Mouse (Mus musculus) spleen, postnatal 14 days (tissue): ENCODE measurements at regions not wholly inside any gene's neighbourhood (a gene's known extent, or its start where the extent isn't known, plus 50 kb on each side); places are given as distances from the start of the nearest gene placed in this dataset.

ENCODE experiments used
- DNase-seq, 2 experiments: peaks; one replicate each; pipeline ENCODE4 v3.0.0; 2021 to 2022; ENCODE audit warnings: low spot score in 2 of 2

DNA sequence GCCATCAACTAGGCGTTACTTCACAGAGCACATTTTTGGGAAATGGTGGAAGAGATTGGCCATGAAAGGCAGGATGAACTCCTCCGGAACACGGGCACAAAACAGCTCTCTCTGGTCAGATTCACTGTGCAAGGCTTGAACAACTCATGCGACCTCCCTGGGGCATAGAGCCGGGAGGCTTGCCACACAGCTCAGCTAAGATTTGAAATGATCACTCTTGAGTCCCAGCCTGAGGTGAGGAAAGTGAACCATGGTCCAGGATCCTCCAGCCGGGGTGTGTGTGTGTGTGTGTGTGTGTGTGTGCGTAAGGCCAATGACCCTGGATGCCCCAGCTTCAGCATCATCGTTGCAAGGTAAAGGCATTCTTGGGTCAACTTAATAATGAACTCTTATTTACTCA, 237.5 kb downstream of the Gm45692 start:
- no peak for DNase-seq

GRCm38 (mm10) chr8:26358711-26359136, 239.4 kb downstream of the Gm45692 start:
- DNase-seq = no peak

DNA sequence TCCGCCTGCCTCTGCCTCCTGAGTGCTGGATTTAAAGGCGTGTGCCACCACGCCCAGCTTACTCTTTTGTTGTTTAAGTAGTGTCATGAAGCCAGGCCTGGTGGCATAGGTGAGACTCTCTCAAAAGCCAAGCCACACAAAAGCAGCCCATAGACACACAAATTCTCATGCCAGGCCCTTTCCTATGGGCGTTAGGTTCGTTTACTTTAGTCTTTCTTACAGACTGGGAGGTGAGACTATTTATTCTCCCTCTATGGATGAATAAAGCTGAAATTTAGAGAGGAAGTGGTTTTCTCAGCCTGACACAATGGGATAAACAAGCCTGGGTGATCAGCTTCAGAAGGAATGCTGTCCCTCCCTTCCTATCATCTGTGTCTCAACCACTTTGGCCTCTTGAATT, 243.0 kb downstream of the Gm45692 start:
- DNase-seq = no peak

DNA sequence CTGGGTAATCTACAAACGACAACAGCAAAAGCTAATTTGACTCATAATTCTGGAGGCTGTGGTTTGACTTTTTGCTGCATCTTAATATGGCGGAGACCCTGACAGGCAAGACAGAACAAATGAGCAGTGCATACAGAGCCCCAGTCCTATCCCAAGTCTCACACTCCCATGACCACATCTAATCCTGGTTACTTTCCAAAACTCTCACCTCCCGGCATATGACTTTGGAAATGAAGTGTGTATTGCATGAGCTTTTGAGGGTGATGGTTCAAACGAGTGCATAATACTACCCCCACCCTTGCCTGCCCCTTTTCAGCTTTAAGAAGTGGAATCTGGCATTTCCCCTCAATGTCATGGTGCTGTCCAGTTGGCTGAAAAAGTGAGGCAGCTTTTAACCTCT, 244.3 kb downstream of the Gm45692 start:
- DNase-seq = no peak

GRCm38 (mm10) chr8:26364637-26365036, 245.3 kb downstream of the Gm45692 start:
- no peak for DNase-seq

DNA sequence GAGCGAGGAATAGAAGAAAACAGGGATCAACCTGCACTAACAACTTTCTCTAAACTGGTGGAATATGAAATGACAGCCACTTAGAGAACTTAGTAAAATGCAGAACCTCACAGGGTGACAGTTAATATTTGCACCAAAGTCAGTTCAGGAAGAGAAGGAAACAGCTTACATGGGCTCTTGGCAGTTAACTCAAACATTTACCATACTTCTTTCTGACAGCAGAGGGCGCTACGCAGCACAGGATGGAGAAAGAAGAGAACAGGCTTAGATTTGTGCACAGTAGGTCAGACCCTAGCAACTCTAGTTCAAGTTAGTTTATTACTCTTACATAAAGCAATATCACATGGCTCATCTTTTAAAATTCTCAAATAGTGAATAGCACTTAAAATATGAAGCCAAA, 261.3 kb downstream of the Gm45692 start:
- peak in 1 of 2 experiments; percentile 39 for DNase-seq

DNA sequence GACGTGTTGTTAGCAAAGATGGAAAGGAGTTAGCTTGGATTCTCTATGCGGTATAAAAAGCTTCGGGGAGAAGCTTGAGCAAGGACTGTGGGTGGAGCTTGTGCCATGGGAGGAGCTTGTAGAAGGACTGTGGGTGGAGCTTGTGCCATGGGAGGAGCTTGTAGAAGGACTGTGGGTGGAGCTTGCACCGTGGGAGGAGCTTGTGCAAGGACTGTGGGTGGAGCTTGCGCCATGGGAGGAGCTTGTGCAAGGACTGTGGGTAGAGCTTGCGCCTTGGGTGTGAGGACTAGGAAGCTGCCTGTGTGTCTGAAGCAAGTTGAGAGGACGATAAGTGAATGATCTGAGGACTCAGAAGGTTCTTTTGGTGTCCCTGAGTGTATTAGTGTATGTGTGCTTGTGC, 263.1 kb downstream of the Gm45692 start:
- no peak for DNase-seq

DNA sequence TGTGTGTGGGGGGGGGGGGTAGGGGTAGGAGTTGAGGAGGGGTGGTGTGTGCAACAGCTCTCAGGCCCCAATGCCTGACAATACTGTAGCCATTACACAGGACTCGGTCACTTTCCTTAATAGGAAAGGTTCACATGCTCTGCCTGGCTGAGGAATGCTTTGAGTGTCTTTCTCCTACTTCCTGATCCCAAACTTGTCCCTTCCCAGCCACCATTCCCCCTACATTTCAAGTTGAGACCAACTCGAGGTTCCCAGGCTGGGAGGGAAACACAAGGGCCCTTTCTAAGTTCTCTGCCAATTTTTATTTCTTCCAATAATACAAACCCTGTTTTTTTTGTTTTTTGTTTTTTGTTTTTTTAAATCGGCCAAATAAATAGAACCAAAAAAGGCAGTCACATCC, 264.6 kb downstream of the Gm45692 start:
- no peak for DNase-seq

DNA sequence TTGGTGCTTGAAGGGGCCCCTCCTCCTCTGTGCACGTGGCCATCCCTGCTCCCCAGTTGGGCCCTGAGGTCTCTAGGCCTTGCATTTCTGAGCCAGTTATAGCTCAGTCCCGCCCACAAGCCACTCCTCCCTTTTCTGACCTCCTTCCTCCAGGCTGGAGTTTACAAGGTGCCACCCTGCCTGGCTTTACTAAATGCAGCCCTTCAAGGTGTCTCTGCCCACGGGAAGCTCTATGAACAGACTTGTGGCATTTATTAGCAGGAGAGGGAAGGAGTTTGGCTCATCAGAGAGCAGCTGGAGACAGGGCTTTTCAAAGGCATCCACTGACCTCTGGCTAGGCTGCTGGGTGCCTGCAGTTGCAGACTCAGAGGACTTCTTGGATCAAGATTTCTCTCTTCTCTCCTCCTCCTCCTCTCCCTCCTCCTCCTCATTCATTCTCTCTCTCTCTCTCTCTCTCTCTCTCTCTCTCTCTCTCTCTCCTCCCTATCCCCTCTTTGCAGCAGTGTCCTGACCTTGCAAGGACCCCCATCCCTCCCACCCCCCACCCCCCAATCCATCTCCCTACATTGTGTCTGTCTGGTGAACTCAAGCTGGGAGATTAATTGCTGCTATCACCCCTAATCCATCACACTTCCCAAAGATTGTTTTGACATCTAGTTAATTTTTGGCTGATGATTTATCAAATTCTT, 265.1 kb downstream of the Gm45692 start:
- no peak for DNase-seq

DNA sequence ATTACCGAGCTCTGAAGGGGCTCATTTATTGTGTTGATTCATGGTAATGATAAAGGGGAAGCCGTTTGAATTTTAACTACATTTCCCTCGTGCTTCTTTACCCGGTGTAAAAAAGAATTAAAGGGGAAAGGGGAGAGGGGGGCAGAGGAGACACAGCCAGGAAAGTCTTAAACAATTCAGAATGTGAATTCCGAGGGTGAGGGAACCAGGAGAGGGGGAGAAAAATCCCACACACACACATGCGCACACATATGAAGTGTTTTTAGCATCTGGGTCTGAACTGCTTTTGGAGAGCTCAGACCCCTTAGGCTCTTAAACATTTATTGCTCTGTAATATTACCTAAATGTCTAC, 265.6 kb downstream of the Gm45692 start:
- no peak for DNase-seq

- DNase-seq = no peak
Measured at GRCm38 (mm10) chr8:26395061-26395460, 275.7 kb downstream of the Gm45692 start.

DNA sequence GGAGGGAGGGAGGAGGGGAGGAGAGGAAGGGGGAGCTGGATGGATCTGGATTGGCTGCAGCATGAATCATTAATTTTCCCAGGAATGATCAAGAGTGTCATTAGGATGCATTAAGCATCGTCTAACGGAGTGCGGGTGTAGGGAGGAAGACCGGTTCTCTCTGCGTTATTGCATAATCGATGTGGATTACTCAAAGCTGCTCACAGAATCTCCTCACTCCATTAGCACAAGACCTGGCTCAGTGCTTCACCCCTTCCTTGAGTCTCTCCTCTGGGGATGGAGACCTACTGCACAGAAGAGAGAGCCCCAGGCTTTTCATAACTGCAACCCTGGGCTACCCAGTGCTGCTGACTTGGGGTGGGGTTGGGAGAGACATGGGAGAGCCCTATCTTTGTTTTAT, 300.7 kb downstream of the Gm45692 start:
- DNase-seq = no peak

DNA sequence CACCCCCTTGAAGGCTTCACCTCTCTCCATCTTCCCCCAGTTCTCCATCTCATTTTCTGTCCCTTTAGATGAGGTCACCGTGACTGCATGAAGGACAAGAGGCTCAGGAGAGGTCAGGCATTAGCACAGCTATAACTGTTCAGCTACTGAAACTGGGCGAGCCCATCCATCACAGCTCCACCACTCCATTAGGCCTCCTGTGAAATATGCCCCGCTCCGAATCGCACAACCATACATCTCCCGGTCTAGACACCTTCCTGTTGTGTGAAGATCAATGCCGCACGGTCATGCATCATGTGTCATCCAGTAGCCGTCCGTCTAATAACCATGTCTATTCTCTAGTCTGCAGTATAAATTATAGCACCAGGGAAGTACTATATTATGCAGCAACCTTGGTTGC, 301.2 kb downstream of the Gm45692 start:
- no peak for DNase-seq

- no peak for DNase-seq
Measured at GRCm38 (mm10) chr8:26427311-26427710, 308.0 kb downstream of the Gm45692 start.

GRCm38 (mm10) chr8:26429751-26430327, 310.5 kb downstream of the Gm45692 start:
- DNase-seq = no peak

DNA sequence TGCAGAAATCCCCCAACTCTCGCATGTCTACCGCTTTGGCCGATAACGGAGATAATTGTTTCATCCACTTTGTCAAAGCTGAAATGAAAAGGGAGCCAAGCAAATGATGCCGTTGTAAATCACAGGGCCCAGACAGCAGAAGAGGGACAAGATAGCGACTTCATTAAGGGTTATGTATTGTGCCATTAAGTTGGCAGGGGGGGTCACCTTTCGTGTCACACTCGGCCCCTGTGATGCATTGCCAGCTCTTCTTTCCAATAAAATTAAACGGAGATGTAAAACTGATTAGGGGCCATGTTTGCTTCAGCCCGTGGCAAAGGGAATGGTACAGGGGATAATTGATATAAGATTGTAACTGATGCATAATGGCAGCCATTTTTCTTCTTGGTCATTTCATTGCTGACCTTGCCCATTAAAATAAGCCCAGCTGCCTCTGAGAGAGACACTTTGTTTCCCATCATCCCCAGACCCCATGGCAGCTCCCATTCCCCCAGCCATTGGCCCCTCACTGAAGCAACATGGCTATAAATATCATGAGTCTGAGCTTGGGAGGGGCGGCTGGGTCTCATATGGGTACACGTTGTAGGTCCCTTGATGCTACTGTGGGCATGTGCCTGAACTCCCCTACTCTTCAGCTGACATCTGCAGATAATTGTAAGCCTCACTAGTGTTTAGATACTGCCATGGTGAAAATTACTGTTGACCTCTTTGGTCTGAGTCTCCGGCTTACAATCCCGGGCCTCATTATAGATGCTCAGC, 313.0 kb downstream of the Gm45692 start:
- DNase-seq = no peak

- no peak for DNase-seq
Measured at GRCm38 (mm10) chr8:26436236-26436635, 316.9 kb downstream of the Gm45692 start.

DNA sequence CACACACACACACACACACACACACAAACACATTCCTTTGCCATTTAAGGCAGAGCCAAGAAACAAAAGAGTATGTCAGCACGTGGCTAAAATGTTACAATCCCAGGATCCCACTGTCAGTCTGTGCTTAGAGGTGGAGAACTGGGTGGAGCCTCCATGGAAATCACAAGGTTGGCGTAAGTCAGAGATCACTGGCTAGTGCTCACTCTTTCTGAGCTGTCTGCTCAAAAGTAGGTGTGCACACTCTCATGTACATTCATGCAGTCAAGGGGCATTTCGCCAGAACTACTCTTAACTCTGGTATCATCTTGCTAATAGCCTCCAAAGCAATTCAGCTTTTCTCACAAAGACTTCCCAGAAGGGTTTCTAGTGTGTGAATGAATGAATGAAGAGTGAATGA, 318.2 kb downstream of the Gm45692 start:
- no peak for DNase-seq

- no peak for DNase-seq
Measured at GRCm38 (mm10) chr8:26438246-26438862, 319.0 kb downstream of the Gm45692 start.

GRCm38 (mm10) chr8:26438877-26439276, 319.5 kb downstream of the Gm45692 start:
- DNase-seq = no peak

DNA sequence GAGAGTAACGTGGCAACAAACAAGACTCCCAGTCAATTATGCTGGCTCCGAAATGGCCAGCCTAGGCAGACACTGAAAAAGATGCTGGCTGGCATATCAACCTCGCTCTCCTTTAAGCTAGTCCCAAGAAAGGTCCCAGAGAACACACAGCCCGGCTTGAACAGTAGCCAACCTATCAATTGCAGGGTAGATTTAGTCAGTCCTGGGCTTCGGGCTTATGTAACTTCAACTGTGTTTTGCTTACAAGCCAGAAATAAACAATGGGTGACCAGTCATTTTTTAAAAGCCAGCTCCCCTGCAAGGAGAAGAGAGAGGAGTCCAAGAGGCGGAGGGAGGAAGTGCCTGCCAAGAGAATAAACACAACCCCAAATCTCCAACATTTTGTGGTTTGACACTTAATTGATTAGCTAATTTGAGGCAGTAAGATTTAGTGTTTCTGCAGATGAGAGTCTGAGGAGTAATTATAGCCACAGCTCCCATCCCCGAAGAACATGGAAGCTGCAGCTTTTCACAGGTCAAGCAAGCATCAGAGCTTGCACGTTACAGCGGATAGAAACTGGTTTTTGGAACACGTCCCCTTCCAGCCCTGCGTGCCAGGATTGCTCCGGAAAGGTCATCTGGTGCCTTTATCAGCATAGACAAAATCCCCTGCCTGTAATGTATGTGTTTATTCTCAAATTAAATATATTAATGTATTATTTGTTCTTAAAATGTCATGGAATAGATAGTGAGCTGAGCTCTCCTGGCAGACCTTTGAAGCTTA, 322.1 kb downstream of the Gm45692 start:
- DNase-seq = no peak

DNA sequence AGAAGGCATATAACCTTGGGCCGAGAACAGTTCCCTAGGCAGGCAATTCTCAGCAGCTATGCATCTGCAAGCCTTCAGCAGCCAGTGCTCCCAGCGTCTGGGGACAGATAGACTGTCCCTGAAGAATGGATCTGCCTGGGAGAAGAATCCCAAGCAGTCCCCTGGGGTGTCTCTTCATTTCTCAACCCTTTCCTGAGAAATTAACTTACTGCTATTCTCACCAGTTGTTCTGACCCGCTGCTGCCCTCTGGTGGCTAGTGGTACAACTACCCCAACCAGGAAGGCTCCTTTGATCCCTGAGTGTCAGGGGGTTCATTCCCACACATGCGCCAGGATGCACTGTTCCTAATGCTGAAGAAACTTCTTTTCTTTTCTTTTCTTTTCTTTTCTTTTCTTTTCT, 323.7 kb downstream of the Gm45692 start:
- peak in 1 of 2 experiments; percentile 32 for DNase-seq
